Mouse (Mus musculus) myocyte (in vitro differentiated cells): ENCODE results near the gene Trmt112. TPM values are rescaled to one million over a fixed set of nuclear protein-coding genes. Genes with fewer than 3 reads are reported as not detected.

Experiments used
- H3K27me3 ChIP-seq: one replicate; pipeline ENCODE4 v1.6.1; 2011; ENCODE audit not compliant: control insufficient read depth, insufficient read depth, insufficient read length
- H3K36me3 ChIP-seq: one replicate; pipeline ENCODE4 v1.6.1; 2011; ENCODE audit not compliant: control insufficient read depth, insufficient read depth
- H3K4me2 ChIP-seq: one replicate; pipeline ENCODE4 v1.6.1; 2011; ENCODE audit warnings: low read depth, control low read depth
- H3K4me3 ChIP-seq: one replicate; pipeline ENCODE4 v1.5.1; 2011; ENCODE audit warnings: mild to moderate bottlenecking, control low read depth, moderate library complexity
- H3K79me2 ChIP-seq: one replicate; pipeline ENCODE4 v1.6.1; 2011; ENCODE audit not compliant: control insufficient read depth, insufficient read depth
- H3ac ChIP-seq: one replicate; pipeline ENCODE4 v1.6.1; 2011; ENCODE audit not compliant: control insufficient read depth, insufficient read length
- CEBPB ChIP-seq: IDR thresholded peaks from 2 replicates; pipeline ENCODE4 v1.6.1; 2011; ENCODE audit warnings: mild to moderate bottlenecking, moderate library complexity; ENCODE audit not compliant: poor library complexity, insufficient read depth, severe bottlenecking
- E2F4 ChIP-seq: IDR thresholded peaks from one replicate; pipeline ENCODE4 v1.6.1; 2011; ENCODE audit warnings: mild to moderate bottlenecking, control low read depth, moderate library complexity; ENCODE audit not compliant: insufficient read depth
- MAX ChIP-seq: IDR thresholded peaks from one replicate; pipeline ENCODE4 v1.6.1; 2011; ENCODE audit warnings: low read depth, mild to moderate bottlenecking, control low read depth
- MYOD1 ChIP-seq, 3 experiments: IDR thresholded peaks; one replicate each; pipeline ENCODE4 v1.6.1; 2011; ENCODE audit warnings: control low read depth in 2 of 3, low read depth in 2 of 3, mild to moderate bottlenecking in 2 of 3, moderate library complexity in 1 of 3; ENCODE audit not compliant: insufficient read length in 2 of 3, control insufficient read depth in 1 of 3
- MYOG ChIP-seq, 3 experiments: IDR thresholded peaks; one replicate each; pipeline ENCODE4 v1.6.1; 2011; ENCODE audit warnings: control low read depth in 2 of 3, low read depth in 2 of 3, mild to moderate bottlenecking in 2 of 3; ENCODE audit not compliant: insufficient read length in 2 of 3, control insufficient read depth in 1 of 3, insufficient read depth in 1 of 3
- POLR2A ChIP-seq: IDR thresholded peaks from one replicate; pipeline ENCODE4 v1.6.1; 2011; ENCODE audit warnings: low read depth, mild to moderate bottlenecking, control low read depth, moderate library complexity; ENCODE audit not compliant: insufficient read length
- POLR2AphosphoS2 ChIP-seq: IDR thresholded peaks from one replicate; pipeline ENCODE4 v1.6.1; 2011; ENCODE audit warnings: low read depth, control low read depth; ENCODE audit not compliant: insufficient read length
- REST ChIP-seq: IDR thresholded peaks from one replicate; pipeline ENCODE4 v1.6.1; 2011; ENCODE audit warnings: mild to moderate bottlenecking, control low read depth, moderate library complexity; ENCODE audit not compliant: insufficient read depth, insufficient read length
- SRF ChIP-seq: IDR thresholded peaks from one replicate; pipeline ENCODE4 v1.6.1; 2011; ENCODE audit warnings: low read depth; ENCODE audit not compliant: control insufficient read depth, insufficient read length
- TCF12 ChIP-seq: IDR thresholded peaks from one replicate; pipeline ENCODE4 v1.6.1; 2011; ENCODE audit warnings: mild to moderate bottlenecking, control low read depth; ENCODE audit not compliant: poor library complexity, insufficient read depth, severe bottlenecking
- TCF3 ChIP-seq: IDR thresholded peaks from one replicate; pipeline ENCODE4 v1.6.1; 2011; ENCODE audit warnings: low read depth, control low read depth; ENCODE audit not compliant: insufficient read length
- USF1 ChIP-seq: IDR thresholded peaks from one replicate; pipeline ENCODE4 v1.6.1; 2011; ENCODE audit warnings: low read depth, mild to moderate bottlenecking, control low read depth, moderate library complexity
- polyA plus RNA-seq: library from polyadenylated mRNA; unstranded; fragments of >200 nt; fragmentation: generic; extraction: Trizol; gene quantifications from one replicate; pipeline ENCODE4 v1.2.1, GENCODE M21; 2012; ENCODE audit warnings: missing spikeins

The Trmt112 gene
- polyA plus RNA-seq, 1 experiment: 281 TPM

- TF ChIP-seq CEBPB (no peak), REST (no peak), TCF3 (no peak), POLR2AphosphoS2 (no peak), MYOG (IDR thresholded peaks at IDR 0.05; ENCODE audit: control insufficient read depth in 1 of 3, insufficient read depth in 1 of 3, insufficient read length in 2 of 3, low read depth in 2 of 3) (no peak), USF1 (no peak), MYOD1 (IDR thresholded peaks at IDR 0.05; ENCODE audit: control insufficient read depth in 1 of 3, insufficient read length in 2 of 3, low read depth in 2 of 3) (no peak), SRF (no peak), E2F4 (no peak), MAX (no peak), POLR2A (no peak), TCF12 (no peak)
- peaks cover 14% of the 10 kb centered on the region for H3K79me2 ChIP-seq
- H3K36me3 ChIP-seq: no peaks in the 10 kb centered on the region
- H3K27me3 ChIP-seq: no peaks in the 10 kb centered on the region
- peak overlapping the region; percentile 98 for H3K4me3 ChIP-seq
- H3ac ChIP-seq: peak overlapping the region; percentile 13
- peak overlapping the region; percentile 87 for H3K4me2 ChIP-seq
Observed at GRCm38 (mm10) chr19:6942764-6943163, 33.3 kb downstream of the Trmt112 start.

DNA sequence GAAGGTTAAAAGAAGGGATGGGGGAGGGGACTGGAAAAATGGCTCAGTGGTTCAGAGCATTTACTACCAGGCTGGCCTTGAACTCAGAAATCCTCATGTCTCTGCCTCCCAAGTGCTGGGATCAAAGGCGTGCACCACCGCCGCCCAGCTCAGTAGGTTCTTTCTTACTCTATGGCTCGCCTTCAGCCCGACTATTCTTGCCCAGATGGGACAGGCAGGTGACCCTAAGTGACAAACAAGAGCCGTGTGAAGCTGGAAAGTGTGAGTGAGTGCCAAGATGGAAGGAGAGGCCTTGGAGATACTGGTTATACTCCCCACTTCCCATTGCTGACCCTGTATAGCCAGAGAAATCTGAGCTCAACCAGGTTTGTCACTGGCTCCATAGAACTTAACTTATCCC, 34.2 kb downstream of the Trmt112 start:
- no peak overlapping the region for H3K4me2 ChIP-seq
- H3K27me3 ChIP-seq: no peaks in the 10 kb centered on the region
- TF ChIP-seq POLR2A: no peak
- no peak for TF ChIP-seq MYOG (IDR thresholded peaks at IDR 0.05; ENCODE audit: control insufficient read depth in 1 of 3, insufficient read depth in 1 of 3, insufficient read length in 2 of 3, low read depth in 2 of 3)
- no peak for TF ChIP-seq REST
- no peak for TF ChIP-seq SRF
- no peak for TF ChIP-seq E2F4
- TF ChIP-seq POLR2AphosphoS2: no peak
- H3K36me3 ChIP-seq: no peaks in the 10 kb centered on the region
- H3ac ChIP-seq: no peak overlapping the region
- no peak overlapping the region for H3K4me3 ChIP-seq
- H3K79me2 ChIP-seq: peaks cover 14% of the 10 kb centered on the region

GRCm38 (mm10) chr19:6947742-6948141, 38.2 kb downstream of the Trmt112 start:
- no peak overlapping the region for H3ac ChIP-seq
- TF ChIP-seq SRF (no peak), E2F4 (no peak), MYOD1 (IDR thresholded peaks at IDR 0.05; ENCODE audit: control insufficient read depth in 1 of 3, insufficient read length in 2 of 3, low read depth in 2 of 3) (no peak), MAX (no peak), CEBPB (no peak), POLR2AphosphoS2 (no peak), TCF12 (no peak), TCF3 (no peak), POLR2A (no peak), USF1 (no peak)
- H3K36me3 ChIP-seq: no peaks in the 10 kb centered on the region
- no peak overlapping the region for H3K4me2 ChIP-seq
- peaks cover 10% of the 10 kb centered on the region for H3K79me2 ChIP-seq
- H3K4me3 ChIP-seq: no peak overlapping the region
- H3K27me3 ChIP-seq: no peaks in the 10 kb centered on the region

DNA sequence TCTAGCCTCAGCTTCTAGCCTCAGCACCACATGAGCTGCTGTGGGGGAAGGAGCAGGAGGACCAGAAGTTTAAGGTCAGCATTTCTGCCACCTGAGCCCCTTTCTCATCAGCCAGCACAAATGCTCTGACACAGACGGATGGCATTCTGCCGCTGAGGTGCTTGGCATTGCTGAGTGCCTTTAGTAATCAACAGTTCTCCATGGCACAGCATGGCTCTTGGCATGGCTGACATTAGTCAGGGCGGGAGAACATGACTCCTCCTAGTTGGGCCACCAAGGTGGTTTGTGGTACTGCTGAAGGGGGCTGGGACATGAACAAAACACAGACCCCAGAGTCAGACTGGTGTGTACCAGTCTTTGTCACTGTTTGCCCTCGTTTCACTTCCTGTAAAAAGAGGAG, 38.7 kb downstream of the Trmt112 start:
- Histone ChIP-seq H3K4me2 (no peak overlapping the region), H3K79me2 (peaks cover 7% of the 10 kb centered on the region), H3ac (no peak overlapping the region), H3K36me3 (no peaks in the 10 kb centered on the region), H3K4me3 (no peak overlapping the region), H3K27me3 (no peaks in the 10 kb centered on the region)
- TF ChIP-seq CEBPB (no peak), POLR2AphosphoS2 (no peak), USF1 (no peak), E2F4 (no peak), MAX (no peak), TCF12 (no peak), MYOG (IDR thresholded peaks at IDR 0.05; ENCODE audit: control insufficient read depth in 1 of 3, insufficient read depth in 1 of 3, insufficient read length in 2 of 3, low read depth in 2 of 3) (no peak), SRF (no peak), REST (no peak), MYOD1 (IDR thresholded peaks at IDR 0.05; ENCODE audit: control insufficient read depth in 1 of 3, insufficient read length in 2 of 3, low read depth in 2 of 3) (no peak), POLR2A (no peak), TCF3 (no peak)

- no peaks in the 10 kb centered on the region for H3K36me3 ChIP-seq
- H3K79me2 ChIP-seq: no peaks in the 10 kb centered on the region
- no peak overlapping the region for H3ac ChIP-seq
- peak overlapping the region; percentile 86 for H3K4me3 ChIP-seq
- TF ChIP-seq MYOD1 (IDR thresholded peaks at IDR 0.05; ENCODE audit: control insufficient read depth in 1 of 3, insufficient read length in 2 of 3, low read depth in 2 of 3) (no peak), POLR2AphosphoS2 (peak; percentile 23)
- no peak overlapping the region for H3K4me2 ChIP-seq
- H3K27me3 ChIP-seq: no peaks in the 10 kb centered on the region
Observed at GRCm38 (mm10) chr19:6949532-6949931, 40.0 kb downstream of the Trmt112 start.
